Mouse (Mus musculus) testis, adult 2 months (tissue): ENCODE data around the gene Rpsa.

ENCODE experiments used
- CTCF ChIP-seq: fragments of 200-500 bp; IDR thresholded peaks from 2 replicates; pipeline ENCODE4 v1.5.1; 2012; ENCODE audit warnings: low read depth, mild to moderate bottlenecking, inconsistent platforms, low read length, moderate library complexity; ENCODE audit not compliant: control insufficient read depth, insufficient read depth, insufficient replicate concordance
- POLR2A ChIP-seq: fragments of 200-500 bp; IDR thresholded peaks from 2 replicates; pipeline ENCODE4 v1.6.1; 2012; ENCODE audit warnings: low read depth, mild to moderate bottlenecking, inconsistent platforms, low read length, moderate library complexity; ENCODE audit not compliant: control insufficient read depth

GRCm38 (mm10) chr9:120129276-120129675, 1.8 kb downstream of the Rpsa start:
- TF ChIP-seq CTCF, result no peak
- no peak for TF ChIP-seq POLR2A
